Mouse (Mus musculus) cortical plate, adult 2 months (tissue): ENCODE measurements around the gene Tmx2.

ENCODE experiments used
- CTCF ChIP-seq: fragments of 200-500 bp; IDR thresholded peaks from 2 replicates; pipeline ENCODE4 v1.5.1; 2011; ENCODE audit warnings: mild to moderate bottlenecking, control low read depth, low read length; ENCODE audit not compliant: insufficient read depth; ENCODE audit errors: extremely low read depth
- POLR2A ChIP-seq: fragments of 200-500 bp; IDR thresholded peaks from 2 replicates; pipeline ENCODE4 v1.6.1; 2011; ENCODE audit warnings: mild to moderate bottlenecking, low read length, control low read depth; ENCODE audit not compliant: insufficient read depth; ENCODE audit errors: extremely low read depth

GRCm38 (mm10) chr2:84638428-84639220 is 40.3 kb downstream of the Tmx2 start:
- no peak for TF ChIP-seq CTCF
- no peak for TF ChIP-seq POLR2A
